Mouse (Mus musculus): ENCODE measurements around the gene Gm42906.

DNA sequence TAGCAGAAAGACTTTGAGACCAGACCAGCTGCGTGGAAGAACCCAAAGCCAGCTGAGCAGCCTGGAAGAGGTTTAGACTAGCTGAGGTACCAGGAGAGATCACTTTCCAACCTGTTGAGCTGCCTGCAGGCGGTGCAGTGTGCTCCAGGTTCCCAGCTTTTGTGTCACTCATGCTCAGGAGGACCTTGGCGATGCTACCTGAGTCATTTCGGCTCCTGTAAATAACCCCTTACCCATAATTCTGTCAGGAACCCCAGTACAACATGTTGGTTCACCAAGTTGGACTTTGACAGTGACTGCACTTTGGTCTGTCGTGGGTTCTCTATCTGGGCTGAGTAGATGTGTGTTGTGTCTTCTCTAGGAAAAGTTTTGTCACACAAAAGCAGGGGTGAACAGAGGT, 409.5 kb downstream of the Gm42906 start:
- TF ChIP-seq CTCF (IDR thresholded peaks at IDR 0.05; ENCODE audit: control insufficient read depth, insufficient read depth, insufficient read length) (no peak), MYOD1 (IDR thresholded peaks at IDR 0.05; ENCODE audit: control insufficient read depth, insufficient read length, low read depth) (no peak)

Data from C2C12 (cell line).